Mouse (Mus musculus) kidney, adult 2 months (tissue): ENCODE data around the gene Ncapg2.

Experiments used
- CTCF ChIP-seq: fragments of 200-500 bp; conservative IDR thresholded peaks from 2 replicates; pipeline ENCODE4 v1.5.1; 2011; ENCODE audit warnings: low read depth, mild to moderate bottlenecking, control low read depth, low read length, moderate library complexity, mixed read lengths; ENCODE audit not compliant: insufficient read depth, insufficient read length
- POLR2A ChIP-seq: fragments of 200-500 bp; IDR thresholded peaks from one replicate; pipeline ENCODE4 v1.6.1; 2011; ENCODE audit warnings: low read depth, low read length, control low read depth

- TF ChIP-seq POLR2A (no peak), CTCF (0 out of 2 replicates have a peak, but pooled peaks have one; percentile 7)
Measured at GRCm38 (mm10) chr12:116394327-116394726, 10.9 kb upstream of the Ncapg2 start.
